Mouse (Mus musculus): ENCODE data around the gene Smyd3.

Gene Smyd3

GRCm38 (mm10) chr1:179231777-179232661, 285.8 kb downstream of the Smyd3 start:
- DNase-seq (ENCODE audit: low read depth, low spot score) = peak; percentile 94

- no peak for DNase-seq (ENCODE audit: low read depth, low spot score)
Observed at GRCm38 (mm10) chr1:179229515-179229914, 288.3 kb downstream of the Smyd3 start.

- DNase-seq (ENCODE audit: low read depth, low spot score) = no peak
Observed at GRCm38 (mm10) chr1:179220290-179220689, 297.6 kb downstream of the Smyd3 start.

GRCm38 (mm10) chr1:179218061-179218460, 299.8 kb downstream of the Smyd3 start:
- no peak for DNase-seq (ENCODE audit: low read depth, low spot score)

- DNase-seq (ENCODE audit: low read depth, low spot score) = peak; percentile 70
Observed at GRCm38 (mm10) chr1:179217036-179217435, 300.8 kb downstream of the Smyd3 start.

- no peak for DNase-seq (ENCODE audit: low read depth, low spot score)
Observed at GRCm38 (mm10) chr1:179213381-179213780, 304.5 kb downstream of the Smyd3 start.

GRCm38 (mm10) chr1:179212295-179212694, 305.5 kb downstream of the Smyd3 start:
- no peak for DNase-seq (ENCODE audit: low read depth, low spot score)

- DNase-seq (ENCODE audit: low read depth, low spot score) = no peak
Observed at GRCm38 (mm10) chr1:179211313-179211712, 306.5 kb downstream of the Smyd3 start.

GRCm38 (mm10) chr1:179207846-179208595, 309.8 kb downstream of the Smyd3 start:
- DNase-seq (ENCODE audit: low read depth, low spot score) = no peak

- no peak for DNase-seq (ENCODE audit: low read depth, low spot score)
Observed at GRCm38 (mm10) chr1:179207180-179207741, 310.6 kb downstream of the Smyd3 start.

- no peak for DNase-seq (ENCODE audit: low read depth, low spot score)
Observed at GRCm38 (mm10) chr1:179198517-179199200, 319.2 kb downstream of the Smyd3 start.

GRCm38 (mm10) chr1:179197821-179198516, 319.9 kb downstream of the Smyd3 start:
- DNase-seq (ENCODE audit: low read depth, low spot score) = no peak

- no peak for DNase-seq (ENCODE audit: low read depth, low spot score)
Observed at GRCm38 (mm10) chr1:179197156-179197555, 320.7 kb downstream of the Smyd3 start.

- DNase-seq (ENCODE audit: low read depth, low spot score) = no peak
Observed at GRCm38 (mm10) chr1:179196422-179196821, 321.4 kb downstream of the Smyd3 start.

- DNase-seq (ENCODE audit: low read depth, low spot score) = peak; percentile 68
Observed at GRCm38 (mm10) chr1:179192781-179193180, 325.1 kb downstream of the Smyd3 start.

GRCm38 (mm10) chr1:179190837-179191236, 327.0 kb downstream of the Smyd3 start:
- DNase-seq (ENCODE audit: low read depth, low spot score) = no peak

GRCm38 (mm10) chr1:179187171-179187570, 330.7 kb downstream of the Smyd3 start:
- DNase-seq (ENCODE audit: low read depth, low spot score) = no peak

GRCm38 (mm10) chr1:179184631-179185030, 333.2 kb downstream of the Smyd3 start:
- DNase-seq (ENCODE audit: low read depth, low spot score) = peak; percentile 65

- DNase-seq (ENCODE audit: low read depth, low spot score) = no peak
Observed at GRCm38 (mm10) chr1:179183499-179183898, 334.3 kb downstream of the Smyd3 start.

GRCm38 (mm10) chr1:179180546-179180945, 337.3 kb downstream of the Smyd3 start:
- DNase-seq (ENCODE audit: low read depth, low spot score) = no peak

Measured in brain, adult 2 months (tissue).